Mouse (Mus musculus) neural tube, embryonic 11.5 days (tissue): ENCODE results near the gene Map2k6. TPM values are rescaled to one million over a fixed set of nuclear protein-coding genes. Genes with fewer than 3 reads are reported as not detected.

ENCODE experiments used
- ATAC-seq: fragments of 200-750 bp; cut with Nextera tagmentation; 2 replicates; pipeline ENCODE4 v1.8.0; 2017; ENCODE audit warnings: moderate number of reproducible peaks, mild to moderate bottlenecking, moderate TSS enrichment, moderate library complexity; ENCODE audit not compliant: insufficient read depth, low FRiP score, low TSS enrichment
- DNase-seq: peaks from one replicate; pipeline ENCODE4 v3.0.0-alpha.2; 2015; ENCODE audit warnings: low spot score
- H3K27ac ChIP-seq: fragments of 300-500 bp; sonication (generic); 2 replicates; pipeline ENCODE4 v1.5.1; 2014; ENCODE audit warnings: low read depth, mild to moderate bottlenecking, low read length
- H3K27me3 ChIP-seq: fragments of 300-500 bp; sonication (generic); 2 replicates; pipeline ENCODE4 v1.6.1; 2014; ENCODE audit warnings: mild to moderate bottlenecking, low read length, mixed read lengths; ENCODE audit not compliant: control insufficient read depth, insufficient read depth
- H3K36me3 ChIP-seq: fragments of 300-500 bp; sonication (generic); 2 replicates; pipeline ENCODE4 v1.6.1; 2014; ENCODE audit warnings: mild to moderate bottlenecking, low read length, moderate library complexity, mixed read lengths; ENCODE audit not compliant: control insufficient read depth, insufficient read depth
- H3K4me1 ChIP-seq: fragments of 300-500 bp; sonication (generic); 2 replicates; pipeline ENCODE4 v1.6.1; 2014; ENCODE audit warnings: low read length, mixed read lengths; ENCODE audit not compliant: control insufficient read depth, insufficient read depth
- H3K4me2 ChIP-seq: fragments of 300-500 bp; sonication (generic); 2 replicates; pipeline ENCODE4 v1.6.1; 2014; ENCODE audit warnings: low read depth, mild to moderate bottlenecking, moderate library complexity
- H3K4me3 ChIP-seq: fragments of 300-500 bp; sonication (generic); 2 replicates; pipeline ENCODE4 v1.5.1; 2014; ENCODE audit warnings: low read depth, low read length
- H3K9ac ChIP-seq: fragments of 300-500 bp; sonication (generic); 2 replicates; pipeline ENCODE4 v1.6.1; 2014; ENCODE audit warnings: mild to moderate bottlenecking, low read length
- H3K9me3 ChIP-seq: fragments of 300-500 bp; sonication (generic); 2 replicates; pipeline ENCODE4 v1.6.1; 2016; ENCODE audit warnings: low read length; ENCODE audit not compliant: control insufficient read depth
- WGBS: fragments of 180-500 bp; shearing (Covaris S2); extraction: QIAGEN DNeasy Blood & Tissue Kit; methylation state at CpG from one replicate; pipeline ENCODE4 v1.1.7; 2014; 5-methylcytosine and 5-hydroxymethylcytosine counted together
- polyA plus RNA-seq: library from polyadenylated mRNA; unstranded; fragments of >200 nt; fragmentation: Nextera tagmentation; extraction: Ambion mirVana; gene quantifications from 2 replicates; pipeline ENCODE4 v1.2.1, GENCODE M21; 2014

Map2k6 gene
- polyA plus RNA-seq, 1 experiment from 2014 or later = 32.1 TPM

DNA sequence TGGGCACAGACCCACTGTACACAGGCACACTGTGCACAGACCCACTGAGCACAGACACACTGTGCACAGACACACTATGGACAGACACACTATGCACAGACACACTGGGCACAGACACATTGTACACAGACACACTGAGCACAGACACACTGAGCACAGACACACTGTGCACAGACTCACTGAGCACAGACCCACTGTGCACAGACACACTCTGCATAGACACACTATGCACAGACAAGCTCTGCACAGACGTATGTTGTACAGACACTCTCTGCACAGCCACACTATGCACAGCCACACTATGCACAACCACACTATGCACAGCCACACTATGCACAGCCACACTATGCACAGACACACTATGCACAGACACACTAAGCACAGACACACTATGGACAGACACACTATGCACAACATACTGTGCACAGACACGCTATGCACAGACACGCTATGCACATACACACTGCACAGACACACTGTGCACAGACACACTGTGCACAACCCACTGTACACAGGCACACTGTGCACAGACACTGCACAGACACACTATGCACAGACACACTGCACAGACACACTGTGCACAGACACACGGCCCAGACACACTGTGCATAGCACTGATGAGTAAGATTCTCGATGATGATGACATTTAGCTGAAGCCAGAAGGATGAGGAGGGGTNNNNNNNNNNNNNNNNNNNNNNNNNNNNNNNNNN is 54.7 kb downstream of the Map2k6 start:
- H3K9me3 ChIP-seq = no peaks in the 10 kb centered on the region
- H3K36me3 ChIP-seq = no peaks in the 10 kb centered on the region
- WGBS = 90% methylated on average over 5 of the region's 5 CpGs
- peaks cover 13% of the 10 kb centered on the region for H3K4me1 ChIP-seq
- no peaks in the 10 kb centered on the region for H3K27me3 ChIP-seq
- no peak overlapping the region for H3K4me3 ChIP-seq
- no peak for ATAC-seq
- H3K27ac ChIP-seq = no peak overlapping the region
- no peak for DNase-seq
- H3K4me2 ChIP-seq = no peak overlapping the region
- no peak overlapping the region for H3K9ac ChIP-seq

GRCm38 (mm10) chr11:110457441-110457912 is 58.6 kb downstream of the Map2k6 start:
- Histone ChIP-seq H3K36me3 (no peaks in the 10 kb centered on the region), H3K4me2 (no peak overlapping the region), H3K27ac (no peak overlapping the region), H3K27me3 (no peaks in the 10 kb centered on the region), H3K4me1 (peaks cover 12% of the 10 kb centered on the region), H3K9me3 (no peaks in the 10 kb centered on the region), H3K9ac (no peak overlapping the region), H3K4me3 (no peak overlapping the region)
- 82% methylated on average over 7 of the region's 7 CpGs for WGBS
- ATAC-seq (no peak), DNase-seq (no peak)

GRCm38 (mm10) chr11:110460480-110460879 is 61.6 kb downstream of the Map2k6 start:
- Histone ChIP-seq H3K9ac (no peak overlapping the region), H3K27ac (no peak overlapping the region), H3K4me1 (peaks cover 12% of the 10 kb centered on the region), H3K27me3 (no peaks in the 10 kb centered on the region), H3K36me3 (no peaks in the 10 kb centered on the region), H3K4me3 (no peak overlapping the region), H3K9me3 (no peaks in the 10 kb centered on the region), H3K4me2 (no peak overlapping the region)
- ATAC-seq = no peak
- no peak for DNase-seq
- 56% methylated on average over 2 of the region's 2 CpGs for WGBS

- H3K27ac ChIP-seq = no peak overlapping the region
- DNase-seq (no peak), ATAC-seq (no peak)
- H3K36me3 ChIP-seq = no peaks in the 10 kb centered on the region
- H3K27me3 ChIP-seq = no peaks in the 10 kb centered on the region
- H3K9ac ChIP-seq = no peak overlapping the region
- no peak overlapping the region for H3K4me2 ChIP-seq
- no peaks in the 10 kb centered on the region for H3K9me3 ChIP-seq
- H3K4me3 ChIP-seq = no peak overlapping the region
- peaks cover 12% of the 10 kb centered on the region for H3K4me1 ChIP-seq
- WGBS = 94% methylated on average over 17 of the region's 17 CpGs
Measured at GRCm38 (mm10) chr11:110461560-110462331, 62.8 kb downstream of the Map2k6 start.

GRCm38 (mm10) chr11:110462975-110463578 is 64.2 kb downstream of the Map2k6 start:
- Histone ChIP-seq H3K4me2 (no peak overlapping the region), H3K9me3 (no peaks in the 10 kb centered on the region), H3K9ac (no peak overlapping the region), H3K36me3 (no peaks in the 10 kb centered on the region), H3K27ac (no peak overlapping the region), H3K4me3 (no peak overlapping the region), H3K4me1 (peaks cover 12% of the 10 kb centered on the region), H3K27me3 (no peaks in the 10 kb centered on the region)
- DNase-seq (no peak), ATAC-seq (no peak)
- WGBS = 91% methylated on average over 8 of the region's 8 CpGs

- no peak overlapping the region for H3K27ac ChIP-seq
- WGBS = 62% methylated on average over 9 of the region's 9 CpGs
- no peaks in the 10 kb centered on the region for H3K9me3 ChIP-seq
- H3K4me2 ChIP-seq = no peak overlapping the region
- no peak overlapping the region for H3K4me3 ChIP-seq
- H3K4me1 ChIP-seq = peaks cover 10% of the 10 kb centered on the region
- DNase-seq (no peak), ATAC-seq (no peak)
- H3K36me3 ChIP-seq = no peaks in the 10 kb centered on the region
- no peak overlapping the region for H3K9ac ChIP-seq
- H3K27me3 ChIP-seq = no peaks in the 10 kb centered on the region
Measured at GRCm38 (mm10) chr11:110463801-110464200, 64.9 kb downstream of the Map2k6 start.

DNA sequence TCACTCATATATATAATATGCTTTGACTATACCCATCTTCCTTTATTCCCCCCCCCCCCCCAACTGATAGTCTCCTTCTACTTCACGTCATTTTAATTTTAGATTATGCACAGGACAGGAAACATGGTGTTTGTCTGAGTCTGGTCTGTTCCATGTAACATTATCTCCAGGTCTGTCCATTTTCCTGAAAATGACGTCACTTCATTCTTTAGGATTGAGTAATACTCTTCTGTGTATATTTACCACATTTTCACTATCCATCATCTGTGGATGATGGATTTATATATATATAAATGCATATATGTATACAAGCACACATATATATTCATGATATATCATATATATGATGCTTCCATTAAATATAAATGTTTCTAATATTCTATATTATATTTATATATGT is 70.1 kb downstream of the Map2k6 start:
- no peak overlapping the region for H3K9ac ChIP-seq
- H3K27me3 ChIP-seq = no peaks in the 10 kb centered on the region
- WGBS = 91% methylated on average over 2 of the region's 2 CpGs
- DNase-seq (no peak), ATAC-seq (no peak)
- H3K4me2 ChIP-seq = no peak overlapping the region
- H3K9me3 ChIP-seq = no peaks in the 10 kb centered on the region
- H3K4me1 ChIP-seq = no peaks in the 10 kb centered on the region
- no peak overlapping the region for H3K4me3 ChIP-seq
- H3K36me3 ChIP-seq = no peaks in the 10 kb centered on the region
- no peak overlapping the region for H3K27ac ChIP-seq

GRCm38 (mm10) chr11:110470561-110471273 is 71.8 kb downstream of the Map2k6 start:
- no peaks in the 10 kb centered on the region for H3K9me3 ChIP-seq
- no peak overlapping the region for H3K27ac ChIP-seq
- H3K4me2 ChIP-seq = no peak overlapping the region
- no peaks in the 10 kb centered on the region for H3K36me3 ChIP-seq
- H3K4me1 ChIP-seq = no peaks in the 10 kb centered on the region
- H3K27me3 ChIP-seq = no peaks in the 10 kb centered on the region
- ATAC-seq (no peak), DNase-seq (no peak)
- no peak overlapping the region for H3K9ac ChIP-seq
- 84% methylated on average over 8 of the region's 8 CpGs for WGBS
- no peak overlapping the region for H3K4me3 ChIP-seq
